Mouse (Mus musculus) forebrain, postnatal 0 days (tissue): ENCODE measurements at regions not wholly inside any gene's neighbourhood (a gene's known extent, or its start where the extent isn't known, plus 50 kb on each side); places are given as distances from the start of the nearest gene placed in this dataset.
A peak's percentile ranks its signal among the peaks of the same experiment; 100 is the strongest.

Experiments
- ATAC-seq: fragments of 200-750 bp; cut with Nextera tagmentation; 2 replicates; pipeline ENCODE4 v1.8.0; 2017; ENCODE audit warnings: mild to moderate bottlenecking, moderate library complexity
- DNase-seq: peaks from one replicate; pipeline ENCODE4 v3.0.0-alpha.2; 2015
- H3K27ac ChIP-seq: fragments of 300-500 bp; sonication (generic); 2 replicates; pipeline ENCODE4 v1.5.1; 2014; ENCODE audit warnings: low read depth, mild to moderate bottlenecking, antibody characterized with exemption, low read length, moderate library complexity, mixed read lengths
- H3K27me3 ChIP-seq: fragments of 300-500 bp; sonication (generic); 2 replicates; pipeline ENCODE4 v1.6.1; 2014; ENCODE audit warnings: mild to moderate bottlenecking, low read length, mixed read lengths; ENCODE audit not compliant: insufficient read depth
- H3K36me3 ChIP-seq: fragments of 300-500 bp; sonication (generic); 2 replicates; pipeline ENCODE4 v1.6.1; 2014; ENCODE audit warnings: mild to moderate bottlenecking, moderate library complexity; ENCODE audit not compliant: insufficient read depth
- H3K4me1 ChIP-seq: fragments of 300-500 bp; sonication (generic); 2 replicates; pipeline ENCODE4 v1.6.1; 2014; ENCODE audit warnings: antibody characterized with exemption; ENCODE audit not compliant: insufficient read depth
- H3K4me2 ChIP-seq: fragments of 300-500 bp; sonication (generic); 2 replicates; pipeline ENCODE4 v1.6.1; 2014; ENCODE audit warnings: low read depth, mild to moderate bottlenecking, moderate library complexity
- H3K4me3 ChIP-seq: fragments of 300-500 bp; sonication (generic); 2 replicates; pipeline ENCODE4 v1.5.1; 2014; ENCODE audit warnings: low read depth, low read length, mixed read lengths
- H3K9ac ChIP-seq: fragments of 300-500 bp; sonication (generic); 2 replicates; pipeline ENCODE4 v1.6.1; 2014; ENCODE audit warnings: mild to moderate bottlenecking
- H3K9me3 ChIP-seq: fragments of 300-500 bp; sonication (generic); 2 replicates; pipeline ENCODE4 v1.6.1; 2016; ENCODE audit warnings: low read length
- CTCF ChIP-seq: sonication (generic); IDR thresholded peaks from 2 replicates; pipeline ENCODE4 v1.5.1; 2016; ENCODE audit warnings: antibody characterized with exemption, control low read depth, low read depth
- WGBS: fragments of 180-500 bp; shearing (Covaris S2); extraction: QIAGEN DNeasy Blood & Tissue Kit; methylation state at CpG from one replicate; pipeline ENCODE4 v1.1.7; 2014; 5-methylcytosine and 5-hydroxymethylcytosine counted together

DNA sequence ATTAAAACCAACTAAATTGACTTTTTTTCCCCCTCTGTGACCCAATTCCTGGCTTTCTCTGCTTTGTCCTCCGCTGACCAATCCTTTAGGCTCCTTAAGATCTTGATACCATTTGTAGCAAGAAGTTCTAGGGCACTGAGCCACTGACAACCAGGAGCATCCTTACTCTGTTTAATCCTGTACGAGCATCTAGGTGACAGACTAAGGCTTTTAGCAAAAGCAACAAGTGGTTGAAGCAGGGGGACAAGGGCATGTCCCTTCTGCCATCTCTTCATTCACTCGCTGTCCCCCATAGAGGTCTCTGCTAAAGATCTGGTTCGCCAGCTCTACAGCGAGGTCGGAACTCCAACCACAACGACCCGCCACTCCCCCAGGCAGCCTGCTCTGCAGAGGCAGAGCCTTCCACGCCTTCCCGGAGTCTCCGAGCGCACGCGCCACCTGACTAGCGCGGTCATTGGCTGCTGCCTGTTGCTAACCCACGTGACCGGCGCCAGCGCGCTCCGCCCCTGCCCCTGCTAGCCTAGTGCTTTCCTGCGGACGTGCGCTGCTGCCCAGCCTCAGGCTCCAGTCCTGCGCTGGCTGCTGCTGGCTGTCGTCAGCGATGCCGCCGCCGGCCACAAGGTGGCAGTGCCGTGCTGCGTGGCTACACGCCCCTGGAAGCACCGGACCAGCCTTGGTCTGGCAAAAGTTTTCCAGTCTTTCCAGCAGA lies 79.7 kb downstream of the Cd83 start:
- H3K4me2 ChIP-seq: peak overlapping the region; percentile 73
- TF ChIP-seq CTCF: peak; percentile 100
- H3K27ac ChIP-seq: no peak overlapping the region
- WGBS: 2% methylated on average over 35 of the region's 35 CpGs
- no peaks in the 10 kb centered on the region for H3K9me3 ChIP-seq
- DNase-seq: peak; percentile 95
- ATAC-seq: peak; percentile 99
- H3K36me3 ChIP-seq: no peaks in the 10 kb centered on the region
- peaks cover 5% of the 10 kb centered on the region; the same call in 1 of the 2 replicates for H3K4me1 ChIP-seq
- no peaks in the 10 kb centered on the region for H3K27me3 ChIP-seq
- H3K4me3 ChIP-seq: peak overlapping the region; percentile 36
- H3K9ac ChIP-seq: peak overlapping the region; percentile 10; the same call in 1 of the 2 replicates

DNA sequence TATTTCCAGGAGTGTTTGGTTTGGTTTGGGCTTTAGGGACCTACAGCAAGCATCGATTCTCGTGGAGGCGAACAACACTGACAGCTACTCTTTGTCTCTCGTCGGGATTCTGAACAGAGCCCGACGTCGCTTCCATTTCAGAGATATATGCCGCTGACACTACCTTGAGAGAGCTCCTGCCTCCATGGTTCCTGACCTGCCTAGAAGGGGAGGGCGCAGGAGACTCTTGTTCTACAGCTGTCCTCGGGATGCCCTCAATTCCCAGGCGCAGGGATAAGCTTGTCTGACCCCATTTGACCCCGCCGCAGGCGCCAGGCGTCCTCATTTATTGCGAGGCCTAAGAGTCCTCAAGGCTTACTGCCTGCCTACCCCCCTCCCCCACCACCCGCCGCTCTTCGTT lies 80.5 kb downstream of the Cd83 start:
- no peak for TF ChIP-seq CTCF
- 2% methylated on average over 20 of the region's 20 CpGs for WGBS
- Histone ChIP-seq H3K36me3 (no peaks in the 10 kb centered on the region), H3K27ac (no peak overlapping the region), H3K27me3 (no peaks in the 10 kb centered on the region), H3K9me3 (no peaks in the 10 kb centered on the region), H3K4me2 (peak overlapping the region; percentile 73), H3K9ac (peak overlapping the region; percentile 10), H3K4me1 (peaks cover 5% of the 10 kb centered on the region; the same call in 1 of the 2 replicates), H3K4me3 (peak overlapping the region; percentile 36)
- ATAC-seq (peak; percentile 27), DNase-seq (no peak)

DNA sequence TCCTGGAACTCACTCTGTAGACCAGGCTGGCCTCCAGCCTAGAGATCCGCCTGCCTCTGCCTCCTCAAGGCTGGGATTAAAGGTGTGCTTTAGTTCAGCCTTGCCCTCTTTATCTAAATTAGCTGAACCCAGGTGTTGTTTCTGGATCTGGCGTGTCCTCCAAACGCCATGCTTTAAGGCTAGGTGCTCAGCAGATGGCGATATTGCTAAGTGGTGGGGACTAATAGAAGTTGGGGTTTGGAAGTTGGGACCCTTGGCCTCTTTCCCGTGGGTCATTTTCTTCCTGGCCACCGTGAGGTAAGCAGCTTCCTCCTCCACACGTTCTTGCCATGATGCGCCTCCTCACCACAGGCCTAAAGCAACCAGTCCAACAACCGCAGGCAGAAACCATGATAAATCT lies 91.3 kb downstream of the Cd83 start:
- H3K9ac ChIP-seq: no peak overlapping the region
- H3K9me3 ChIP-seq: no peaks in the 10 kb centered on the region
- H3K4me2 ChIP-seq: no peak overlapping the region
- H3K36me3 ChIP-seq: no peaks in the 10 kb centered on the region
- H3K27me3 ChIP-seq: no peaks in the 10 kb centered on the region
- DNase-seq (no peak), ATAC-seq (no peak)
- H3K4me1 ChIP-seq: no peaks in the 10 kb centered on the region
- WGBS: 88% methylated on average over 9 of the region's 9 CpGs
- TF ChIP-seq CTCF: no peak
- no peak overlapping the region for H3K27ac ChIP-seq
- no peak overlapping the region for H3K4me3 ChIP-seq

DNA sequence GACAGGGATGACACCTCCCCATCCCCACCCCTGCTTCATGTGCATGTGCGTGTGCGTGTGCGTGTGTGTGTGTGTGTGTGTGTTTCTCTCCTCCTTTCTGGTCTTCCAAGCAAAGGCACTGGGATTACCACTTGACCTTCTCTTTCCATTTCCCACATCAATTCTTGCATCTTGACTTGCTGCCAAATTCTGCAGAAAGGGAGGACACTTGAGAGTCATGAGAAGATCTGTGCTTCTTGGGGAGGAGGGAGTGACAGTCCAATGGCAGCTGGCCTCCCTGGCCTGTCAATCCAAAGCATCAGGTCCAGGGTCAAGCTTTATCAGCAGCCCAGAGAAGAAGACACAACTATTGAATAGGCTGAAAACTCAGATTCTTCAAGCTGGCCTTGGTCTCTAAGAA lies 102.7 kb downstream of the Cd83 start:
- DNase-seq (no peak), ATAC-seq (no peak)
- no peak for TF ChIP-seq CTCF
- Histone ChIP-seq H3K27me3 (no peaks in the 10 kb centered on the region), H3K4me2 (no peak overlapping the region), H3K36me3 (no peaks in the 10 kb centered on the region), H3K9ac (no peak overlapping the region), H3K9me3 (no peaks in the 10 kb centered on the region), H3K27ac (no peak overlapping the region), H3K4me1 (no peaks in the 10 kb centered on the region), H3K4me3 (no peak overlapping the region)
- 92% methylated on average over 3 of the region's 3 CpGs for WGBS

DNA sequence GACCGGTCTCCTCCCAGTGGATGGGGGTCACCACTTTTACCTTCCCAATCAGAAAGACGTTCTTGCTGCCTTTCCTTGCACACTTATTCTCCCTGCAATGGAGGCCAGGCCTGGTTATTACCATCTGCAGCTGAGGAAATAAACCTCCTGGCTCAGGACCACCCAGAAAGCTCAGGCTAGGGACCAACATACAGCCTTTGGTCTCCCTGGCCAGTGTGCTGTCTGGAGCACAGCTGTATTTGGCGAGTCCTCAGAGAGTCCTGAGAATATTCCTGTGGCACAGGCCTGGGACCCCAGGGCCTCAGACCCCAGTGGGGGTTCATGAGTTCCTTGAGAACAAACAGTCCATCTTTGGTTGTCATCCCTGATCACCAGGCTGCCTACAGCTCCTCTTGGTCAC lies 107.4 kb downstream of the Cd83 start:
- Histone ChIP-seq H3K27me3 (no peaks in the 10 kb centered on the region), H3K4me2 (no peak overlapping the region), H3K9ac (no peak overlapping the region), H3K9me3 (no peaks in the 10 kb centered on the region), H3K36me3 (no peaks in the 10 kb centered on the region), H3K4me1 (no peaks in the 10 kb centered on the region), H3K4me3 (no peak overlapping the region), H3K27ac (no peak overlapping the region)
- DNase-seq (no peak), ATAC-seq (no peak)
- WGBS: 87% methylated on average over 3 of the region's 3 CpGs
- no peak for TF ChIP-seq CTCF

DNA sequence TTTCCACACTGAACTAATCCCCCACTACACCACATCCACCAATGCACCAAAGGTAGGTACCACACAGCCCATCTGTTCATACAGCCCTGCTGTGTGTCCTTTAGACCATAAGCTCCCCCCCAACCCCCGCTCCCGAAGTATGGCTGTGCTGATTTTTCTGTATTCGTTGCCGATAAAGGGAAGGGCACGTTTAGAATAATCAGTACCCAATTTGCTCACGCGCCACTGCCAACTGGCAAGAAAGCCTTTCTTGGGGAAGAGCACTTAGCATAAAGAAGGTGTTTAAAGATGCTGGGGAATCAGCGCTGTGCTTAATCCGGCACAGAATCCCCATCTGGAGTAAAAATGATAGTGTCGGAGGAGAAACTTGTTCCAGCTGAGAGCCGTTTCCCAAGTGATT lies 111.4 kb downstream of the Cd83 start:
- 19% methylated on average over 11 of the region's 11 CpGs for WGBS
- H3K36me3 ChIP-seq: no peaks in the 10 kb centered on the region
- no peaks in the 10 kb centered on the region for H3K9me3 ChIP-seq
- no peak for TF ChIP-seq CTCF
- H3K4me3 ChIP-seq: no peak overlapping the region
- H3K9ac ChIP-seq: no peak overlapping the region
- H3K4me2 ChIP-seq: no peak overlapping the region
- no peaks in the 10 kb centered on the region for H3K4me1 ChIP-seq
- no peak overlapping the region for H3K27ac ChIP-seq
- no peaks in the 10 kb centered on the region for H3K27me3 ChIP-seq
- peak; percentile 54 for DNase-seq
- ATAC-seq: no peak

GRCm38 (mm10) chr13:43897046-43897445 lies 112.5 kb downstream of the Cd83 start:
- H3K9me3 ChIP-seq: no peaks in the 10 kb centered on the region
- ATAC-seq (no peak), DNase-seq (no peak)
- no peak overlapping the region for H3K4me3 ChIP-seq
- H3K9ac ChIP-seq: no peak overlapping the region
- 93% methylated on average over 8 of the region's 8 CpGs for WGBS
- TF ChIP-seq CTCF: no peak
- no peak overlapping the region for H3K27ac ChIP-seq
- H3K4me2 ChIP-seq: no peak overlapping the region
- H3K36me3 ChIP-seq: no peaks in the 10 kb centered on the region
- no peaks in the 10 kb centered on the region for H3K27me3 ChIP-seq
- H3K4me1 ChIP-seq: no peaks in the 10 kb centered on the region
